In genomic region chr2:144352843-144353242, GRCm38 (mm10) we compare ENCODE assay signal across 20 mouse cellular contexts. TPM values are rescaled to one million over a fixed set of nuclear protein-coding genes. Genes with fewer than 3 reads are reported as not detected.
DNase-seq lines count a peak whose midpoint lies in the region.
"Had no signal": no experiment of that assay in that cellular context is flagged by ENCODE, and none has a peak within 500 bp of the region (broad histone marks: within the 10 kb centered on the region; RNA-seq: fewer than 3 reads in every experiment).

No protein-coding gene starts in this region.

- intact Hi-C loops in left cerebral cortex, postnatal 4 days (cut with DNase I): no loop called here

- peak; percentile 18 to 31 for DNase-seq in left cerebral cortex, adult 18-20 months (ENCODE audit: low spot score in 2 of 2)
- DNase-seq in left cerebral cortex, postnatal 4 days: no peak
- DNase-seq in right cerebral cortex, postnatal 25 days: peak; percentile 19
- DNase-seq in right cerebral cortex, postnatal 14 days: no peak
- DNase-seq in fat pad, adult 2 months (ENCODE audit: extremely low read depth, low read depth, low spot score): peak; percentile 19
- no peak for DNase-seq in urinary bladder, postnatal 36 days (ENCODE audit: low spot score in 2 of 2)
- DNase-seq in kidney, adult 8-10 months: no peak
- DNase-seq: adrenal gland, postnatal 14 days; cerebellum, adult 18-20 months; cerebellum, adult 9-11 months; cerebellum, postnatal 36 days; forebrain, postnatal 0 days; gastrocnemius, postnatal 14 days; heart, postnatal 10 days; heart, postnatal 4 days had no signal

RNA-seq across cellular contexts. Expression of gene Kat14, which starts 15.9 kb away (rescaled TPM):
- total RNA-seq in left cerebral cortex, adult 18-20 months (2021): 10 to 100 TPM; 38.0 to 39.6 TPM
- total RNA-seq in left cerebral cortex, postnatal 4 days (2021): 10 to 100 TPM; 21.2 to 24.1 TPM

RNA-seq across cellular contexts. Expression of gene Pet117, which starts 16.0 kb away (rescaled TPM):
- 10 to 100 TPM in 1 of 2 experiments, 1 to 10 TPM in 1; 3.2 to 11.0 TPM for total RNA-seq in left cerebral cortex, adult 18-20 months (2021)
- total RNA-seq in left cerebral cortex, postnatal 4 days (2021): 1 to 10 TPM; 4.4 to 5.9 TPM
- total RNA-seq: forebrain, postnatal 0 days; granulocyte monocyte progenitor cell, adult 5-6 weeks; hindbrain, postnatal 0 days; MEL had no signal

RNA-seq across cellular contexts. Expression of gene Ovol2, which starts 20.9 kb away (rescaled TPM):
- total RNA-seq in left cerebral cortex, adult 18-20 months (2021): 10 to 100 TPM in 1 of 2 experiments, 1 to 10 TPM in 1; 9.8 to 11.1 TPM
- under 1 TPM; 0.64 to 0.77 TPM for total RNA-seq in left cerebral cortex, postnatal 4 days (2021)
- total RNA-seq: adrenal gland, adult 18-20 months; adrenal gland, postnatal 14 days; forebrain, postnatal 0 days; gastrocnemius, adult 18-20 months; gastrocnemius, postnatal 14 days; granulocyte monocyte progenitor cell, adult 5-6 weeks; heart, postnatal 10 days; heart, postnatal 4 days; hindbrain, postnatal 0 days; MEL had no signal

Comparison
In these comparisons a context has a peak if more than half of its experiments do, and no peak if none do; other contexts are left out.
1. DNase-seq: peak in left cerebral cortex, adult 18-20 months (2 of 2), right cerebral cortex, postnatal 25 days (single experiment) and fat pad, adult 2 months (single experiment); none in left cerebral cortex, postnatal 4 days (single experiment), right cerebral cortex, postnatal 14 days (single experiment), urinary bladder, postnatal 36 days (0 of 2) and kidney, adult 8-10 months (0 of 2).
2. RNA of gene Ovol2, which starts 20.9 kb away (total RNA-seq): 9.8 to 11.1 TPM in left cerebral cortex, adult 18-20 months; 0.64 to 0.77 TPM in left cerebral cortex, postnatal 4 days; every median in the first group is over 4 times any median in the second.